Mouse (Mus musculus) testis, postnatal 10 days (tissue): ENCODE results near the gene Ugt1a9.
"Not testable (repeated sequence)": the region's sequence is repeated elsewhere in the genome, so short reads cannot be mapped to it uniquely, and the experiment has no call there.

Source experiments
- DNase-seq: peaks from one replicate; pipeline ENCODE4 v3.0.0; 2021; ENCODE audit warnings: low spot score

The Ugt1a9 gene

DNA sequence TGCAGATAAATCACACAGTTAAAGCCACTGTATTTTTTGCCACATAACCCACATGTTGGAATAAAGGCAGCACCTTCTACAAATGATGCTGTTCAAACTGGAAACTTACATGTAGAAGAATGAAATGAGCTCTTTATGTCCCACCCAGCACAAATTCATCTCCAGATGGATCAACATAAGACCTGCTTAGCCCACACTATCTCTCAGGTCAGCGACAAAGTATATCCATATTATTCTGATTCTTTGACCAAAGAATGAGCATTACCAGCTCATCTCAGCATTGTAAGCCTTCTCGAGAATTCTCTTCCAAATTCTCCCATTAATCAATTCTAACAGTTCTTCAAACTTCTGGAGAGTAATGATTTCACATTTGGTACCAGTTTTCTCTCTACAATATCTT, 151.6 kb downstream of the Ugt1a9 start:
- DNase-seq = no peak

DNA sequence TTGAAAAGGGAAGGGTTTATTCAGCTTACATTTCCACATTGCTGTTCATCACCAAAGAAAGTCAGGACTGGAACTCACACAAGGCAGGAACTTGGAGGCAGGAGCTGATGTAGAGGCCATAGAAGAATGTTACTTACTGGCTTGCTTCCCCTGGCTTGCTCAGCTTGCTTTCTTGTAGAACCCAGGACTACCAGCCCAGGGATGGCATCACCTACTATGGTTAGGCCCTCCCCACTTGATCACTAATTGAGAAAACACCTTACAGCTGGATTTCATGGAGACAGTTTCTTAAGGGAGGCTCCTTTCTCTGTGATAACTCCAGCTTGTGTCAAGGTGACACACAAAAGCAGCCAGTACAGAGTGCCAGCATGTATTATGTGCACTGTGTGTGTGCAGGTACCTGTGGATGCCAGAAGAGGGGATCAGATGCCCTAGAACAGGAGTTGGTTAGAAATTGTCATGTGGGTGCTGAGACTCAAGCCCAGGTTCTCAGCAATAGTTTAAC, 152.5 kb downstream of the Ugt1a9 start:
- peak; percentile 39 for DNase-seq

DNA sequence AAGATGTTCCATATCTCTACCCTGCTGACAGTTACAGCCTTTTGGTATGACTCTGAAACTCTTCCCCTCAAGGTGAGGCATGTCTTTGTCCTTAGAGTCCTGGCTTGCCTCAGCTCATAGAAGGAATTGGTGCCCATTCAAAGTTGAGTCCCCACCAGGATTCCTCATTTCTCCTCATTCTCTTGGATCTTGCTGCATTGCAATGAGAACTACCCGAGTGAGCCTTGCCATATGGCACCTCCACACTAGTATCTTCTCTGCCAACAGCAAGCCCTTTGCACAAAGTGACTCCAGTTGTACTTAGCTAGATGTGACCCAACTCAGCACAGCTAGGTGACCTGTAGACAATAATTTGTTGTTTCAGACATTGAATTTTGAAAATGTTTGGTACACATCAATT, 153.0 kb downstream of the Ugt1a9 start:
- peak; percentile 47 for DNase-seq

DNA sequence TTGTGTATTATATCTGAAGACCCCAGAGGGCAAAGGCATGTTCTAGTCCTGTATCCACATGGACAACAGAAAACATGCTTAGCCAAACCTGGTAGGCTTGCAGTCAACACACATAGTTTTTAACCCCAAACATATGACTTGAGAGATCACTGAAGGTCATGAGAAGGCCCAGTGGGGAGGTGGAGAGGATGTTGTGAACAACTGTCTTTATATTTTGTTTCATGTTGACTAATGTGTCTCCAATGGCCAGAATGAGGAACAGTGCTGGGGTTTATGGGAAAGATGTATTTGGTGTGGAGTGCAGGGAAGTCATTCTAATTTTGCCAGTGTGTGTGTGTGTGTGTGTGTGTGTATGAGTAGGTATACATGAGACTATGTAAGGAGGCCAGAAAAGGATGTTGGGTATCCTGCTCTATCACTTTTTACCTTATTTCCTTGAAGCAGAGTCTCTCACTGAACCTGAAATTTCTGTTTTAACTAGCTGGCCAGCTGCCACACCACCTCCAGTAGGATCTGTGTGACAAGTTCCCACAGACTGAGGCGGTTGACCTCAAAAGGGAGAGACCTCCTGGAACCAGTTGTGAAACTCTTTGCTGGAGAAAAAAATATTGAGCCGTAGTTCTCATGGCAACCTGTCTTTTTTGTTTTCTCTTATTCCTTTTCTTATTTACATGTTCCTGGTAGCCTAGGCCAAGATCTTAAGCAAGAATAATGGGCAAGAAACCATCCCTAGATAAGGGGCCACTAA, 153.6 kb downstream of the Ugt1a9 start:
- peak; percentile 60 for DNase-seq

DNA sequence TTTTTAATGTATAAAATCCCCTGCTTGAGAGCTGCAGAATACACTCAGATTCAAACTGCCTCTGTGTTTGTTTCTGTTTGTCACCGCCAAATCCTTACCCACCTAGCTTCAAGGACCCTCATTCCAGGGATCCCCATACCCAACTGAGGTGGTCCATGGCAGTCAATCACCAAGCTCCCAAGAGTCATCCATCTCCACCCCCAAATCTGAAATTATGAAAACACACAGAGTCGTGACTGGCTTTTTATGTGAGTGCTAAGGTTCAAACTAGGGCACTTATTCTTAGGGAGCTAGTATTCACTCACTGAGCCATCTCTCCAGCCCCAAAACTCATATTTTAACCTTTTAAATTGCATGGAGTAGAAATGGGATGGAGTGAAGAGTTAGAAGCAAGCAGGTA, 154.7 kb downstream of the Ugt1a9 start:
- DNase-seq = not testable (repeated sequence)

DNA sequence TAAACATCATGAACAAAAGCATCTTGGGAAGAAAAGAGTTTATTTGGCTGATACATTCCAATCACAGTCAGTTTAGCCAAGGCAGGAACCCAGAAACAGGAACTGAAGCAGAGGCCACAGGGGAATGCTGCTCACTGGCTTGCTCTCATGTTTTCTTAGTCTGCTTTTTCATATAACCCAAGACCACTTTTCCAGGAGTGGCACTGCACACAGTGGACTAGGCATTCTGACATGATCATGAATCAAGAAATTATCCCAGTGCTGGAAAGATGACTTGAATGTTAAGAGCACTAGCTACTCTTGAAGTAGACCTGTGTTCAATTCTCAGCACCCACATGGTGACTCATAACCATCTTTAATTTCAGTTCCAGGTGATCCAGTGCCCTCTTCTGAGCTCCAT, 155.1 kb downstream of the Ugt1a9 start:
- DNase-seq = no peak

DNA sequence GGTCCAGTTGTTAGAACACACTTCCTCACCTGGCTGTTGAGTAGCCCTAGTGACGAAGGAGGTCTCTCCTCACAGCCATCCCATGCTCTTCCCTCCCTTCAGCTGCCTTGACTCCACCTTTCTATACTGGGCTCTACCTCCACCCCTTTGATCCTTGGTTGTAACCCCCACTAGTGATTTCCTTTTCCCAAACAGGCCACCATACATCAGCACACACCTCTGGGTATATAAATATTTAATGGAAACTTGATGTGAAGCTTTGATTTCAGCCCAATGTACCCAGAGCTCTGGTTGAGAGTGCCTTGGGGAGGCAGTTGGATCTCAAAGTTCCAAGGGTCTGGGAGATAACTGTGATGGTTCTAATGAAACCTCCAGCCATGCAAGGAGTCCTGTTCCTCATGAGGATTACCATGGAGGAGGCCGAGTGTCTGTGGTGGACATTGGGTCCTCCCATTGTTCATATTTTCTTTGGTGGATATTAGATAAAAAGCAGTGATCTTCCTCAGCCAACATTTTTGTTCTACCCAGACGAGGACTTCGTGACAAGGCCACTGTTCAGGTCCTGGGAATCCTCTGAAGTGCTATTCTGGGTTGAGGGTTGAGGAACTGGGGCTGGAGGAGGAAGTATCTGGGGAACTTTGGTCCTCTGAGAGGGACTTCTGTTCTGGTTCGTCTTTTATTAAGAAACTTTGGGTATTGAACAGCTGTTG, 156.2 kb downstream of the Ugt1a9 start, which contains the start of gene Mroh2a:
Gene Mroh2a, plus strand, starts transcription at position 317 of the 710 bp plus-strand sequence.
- peak; percentile 40 for DNase-seq

DNA sequence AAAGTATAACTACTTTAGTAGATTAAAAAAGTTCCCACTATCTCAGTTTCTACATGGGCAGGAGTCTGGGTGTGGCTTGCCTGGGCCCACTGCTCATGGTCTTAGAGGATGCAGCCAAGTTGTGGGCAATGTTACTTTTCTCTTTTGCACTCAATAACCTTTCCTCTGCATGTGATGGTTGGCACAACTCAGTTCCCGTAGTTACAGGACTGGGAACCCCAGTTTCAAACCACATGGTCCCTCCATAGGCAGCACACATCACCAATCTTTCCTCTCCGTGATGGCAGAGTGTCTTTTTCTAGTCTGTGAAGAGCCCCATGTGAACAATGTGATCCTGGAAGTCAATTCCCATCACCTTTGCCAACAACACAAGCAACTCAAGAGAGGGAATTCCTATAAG, 156.9 kb downstream of the Ugt1a9 start:
- DNase-seq = peak; percentile 40

DNA sequence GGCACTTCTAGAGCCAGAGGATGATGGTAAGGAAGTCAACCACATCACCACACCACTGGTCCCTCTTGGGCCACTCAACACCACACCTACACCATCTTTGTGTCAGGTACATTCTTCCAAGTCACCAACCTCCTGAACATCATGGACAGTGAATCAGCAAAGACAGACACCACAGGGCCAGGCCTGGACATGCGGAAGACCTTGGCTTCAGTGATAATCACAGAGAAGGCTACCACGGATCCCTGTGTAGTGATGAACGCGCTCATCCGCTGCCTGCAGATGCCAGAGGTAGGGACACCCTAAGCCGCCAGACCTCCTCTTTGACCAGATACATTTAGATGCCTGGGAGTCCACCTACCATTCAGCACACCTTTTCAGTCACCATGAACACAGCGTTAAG, 157.5 kb downstream of the Ugt1a9 start:
- peak; percentile 58 for DNase-seq

DNA sequence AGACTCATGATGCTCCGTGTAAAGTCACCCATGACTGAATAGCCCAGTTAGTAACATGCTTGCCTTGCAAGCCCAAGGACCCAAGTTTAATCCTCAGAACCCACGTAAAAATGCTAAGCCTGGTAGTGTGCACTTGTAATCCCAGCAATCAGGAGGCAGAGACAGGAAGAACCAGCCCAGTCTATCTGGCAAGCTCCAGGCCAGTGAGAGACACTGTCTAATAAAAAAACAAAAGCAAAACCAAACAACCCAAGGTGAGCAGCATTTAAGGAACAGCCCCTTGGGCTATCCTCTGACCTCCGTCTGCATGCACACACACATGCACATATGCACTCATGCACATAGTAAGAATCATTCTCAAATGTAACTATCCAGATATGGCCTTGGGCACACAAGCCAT, 159.0 kb downstream of the Ugt1a9 start:
- no peak for DNase-seq

DNA sequence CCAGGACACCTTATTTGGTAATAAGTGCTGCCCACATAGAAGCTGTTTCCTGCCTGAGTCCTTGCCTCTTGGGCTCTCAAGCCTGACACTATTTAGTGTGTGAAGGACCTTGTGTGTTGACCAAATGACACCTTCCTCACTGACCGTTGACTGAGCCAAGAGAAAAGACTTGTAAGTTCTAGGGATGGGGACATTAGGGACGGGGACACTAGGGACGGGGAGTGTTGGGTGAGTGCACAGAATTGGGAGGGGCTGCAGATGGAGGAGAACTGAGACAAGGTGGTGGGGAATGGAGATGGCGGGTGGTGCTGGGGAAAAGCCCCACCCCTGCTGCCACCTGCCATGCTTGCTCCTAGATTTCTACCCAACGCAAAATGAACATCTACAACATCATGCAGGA, 159.4 kb downstream of the Ugt1a9 start:
- DNase-seq = peak; percentile 58

DNA sequence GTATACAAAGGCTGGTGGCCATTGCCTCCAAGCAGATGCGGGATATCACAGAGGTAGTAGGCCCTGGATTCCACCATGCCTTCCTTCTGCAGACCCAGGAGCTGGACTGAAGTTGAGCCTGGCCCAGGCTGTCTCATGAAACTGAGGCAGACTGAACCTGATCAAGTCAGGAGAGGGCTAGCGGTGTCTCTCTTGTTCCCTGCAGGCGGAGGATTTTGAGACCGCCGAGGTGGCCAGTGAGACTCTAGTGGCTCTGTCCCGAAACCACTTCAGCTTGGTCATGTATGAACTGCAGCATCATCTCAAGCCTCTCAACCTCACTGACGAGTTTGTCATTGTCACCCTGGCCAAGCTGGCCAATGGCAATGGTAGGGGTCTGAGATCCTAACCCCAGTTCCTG, 159.8 kb downstream of the Ugt1a9 start:
- peak; percentile 63 for DNase-seq

DNA sequence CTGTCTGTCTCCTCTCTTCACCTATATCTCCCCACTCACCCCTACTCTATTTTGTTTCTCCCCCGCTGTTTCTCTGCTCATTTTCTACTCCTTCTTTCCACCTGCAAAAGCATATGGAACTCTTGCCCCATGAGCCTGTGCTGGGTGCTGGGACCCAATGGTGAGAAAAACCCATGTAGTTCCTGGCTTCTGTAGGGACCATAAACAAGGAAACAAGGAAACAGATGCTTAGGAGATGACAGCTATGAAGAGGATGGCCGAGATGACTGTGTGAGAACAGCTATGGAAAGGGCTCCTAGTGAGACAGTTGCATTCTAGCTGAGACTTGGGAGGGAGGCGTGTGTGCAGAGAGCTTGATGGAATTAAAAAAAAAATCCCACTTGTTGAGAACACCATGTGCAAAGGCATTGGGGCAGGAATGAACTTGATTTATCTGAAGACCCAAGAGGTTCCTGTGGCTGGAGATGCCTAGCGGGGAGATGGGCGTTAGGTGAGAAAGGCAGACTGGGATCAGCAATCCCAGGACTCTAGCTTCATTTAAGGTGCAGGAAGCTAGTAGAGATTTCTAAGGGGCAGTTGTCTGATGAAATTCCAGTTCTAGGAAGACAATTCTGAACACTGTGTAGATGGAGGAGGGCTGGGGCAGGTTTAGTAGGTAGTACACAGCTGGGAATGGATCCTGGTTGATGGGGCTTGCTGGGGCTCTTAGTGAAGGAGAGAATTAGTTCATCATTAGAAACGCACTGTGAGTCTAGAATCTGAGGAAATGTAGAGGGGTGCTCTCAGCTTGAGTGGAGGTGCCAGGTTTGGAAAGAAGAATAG, 160.6 kb downstream of the Ugt1a9 start:
- DNase-seq = peak; percentile 42

DNA sequence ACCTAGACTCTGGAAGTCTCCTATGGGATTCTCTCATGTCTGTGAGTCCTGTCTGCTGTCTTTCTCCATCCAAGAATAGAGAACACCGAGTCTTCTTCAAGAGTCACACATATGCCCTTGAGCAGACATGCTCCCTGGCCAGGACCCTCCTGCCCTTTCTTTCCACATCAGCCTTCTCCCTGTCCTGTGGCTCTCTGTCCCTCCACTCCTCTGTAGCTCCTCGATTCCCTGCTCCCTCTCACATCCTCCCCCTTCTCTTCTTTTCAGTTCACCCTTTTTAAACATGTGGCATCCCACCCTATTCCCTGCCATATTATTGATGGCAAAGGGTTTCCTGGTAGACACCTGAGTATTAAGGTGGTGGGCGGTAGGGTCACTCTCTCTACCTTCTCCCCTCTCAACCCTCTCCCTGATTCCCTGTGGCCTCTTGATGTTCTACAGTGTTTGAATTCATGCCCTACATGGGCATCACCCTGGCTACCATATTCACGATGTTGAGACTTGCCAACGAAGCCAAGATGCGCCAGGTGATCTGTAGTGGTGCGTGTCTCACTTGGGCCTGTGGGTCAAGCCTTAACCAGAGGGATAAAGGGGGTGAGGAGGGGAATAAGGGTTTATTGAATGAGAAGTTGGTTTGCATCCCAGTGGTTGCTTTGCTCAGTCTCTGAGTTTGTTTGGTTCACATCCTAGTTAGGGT, 161.4 kb downstream of the Ugt1a9 start:
- DNase-seq = peak; percentile 50

DNA sequence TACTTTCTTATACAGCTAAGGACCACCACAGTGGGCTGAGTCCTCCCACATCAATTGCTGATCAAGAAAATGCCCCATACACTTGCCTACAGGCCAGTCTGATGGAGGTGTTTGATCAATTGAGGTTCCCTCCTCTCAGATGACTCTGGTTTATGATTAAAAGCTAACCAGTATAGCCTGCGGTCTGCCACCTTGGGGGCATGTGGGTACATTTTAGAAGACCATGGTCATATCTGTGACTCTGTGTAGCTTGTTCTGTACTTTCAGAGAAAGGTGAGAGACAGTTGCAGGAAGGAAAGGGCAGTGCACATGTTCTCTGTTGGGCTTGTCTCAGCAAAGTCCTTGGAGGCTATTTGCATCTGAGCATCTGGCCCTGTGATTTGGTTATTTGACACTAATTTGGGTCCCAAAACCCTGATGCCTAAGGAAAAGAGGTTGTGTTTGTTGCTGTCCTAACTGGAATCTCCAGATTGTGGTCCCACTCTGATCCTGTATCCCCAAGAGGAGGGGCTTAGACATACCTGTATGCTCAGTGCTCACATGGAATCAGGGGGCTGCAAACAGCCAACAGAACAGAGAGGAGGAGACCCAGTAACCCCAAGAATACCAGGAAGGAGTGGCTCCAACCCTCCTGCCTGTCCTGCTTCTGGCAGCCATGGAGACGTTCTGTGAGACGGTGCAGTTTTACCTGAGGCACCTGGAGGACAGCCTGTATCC, 162.2 kb downstream of the Ugt1a9 start:
- peak; percentile 50 for DNase-seq

DNA sequence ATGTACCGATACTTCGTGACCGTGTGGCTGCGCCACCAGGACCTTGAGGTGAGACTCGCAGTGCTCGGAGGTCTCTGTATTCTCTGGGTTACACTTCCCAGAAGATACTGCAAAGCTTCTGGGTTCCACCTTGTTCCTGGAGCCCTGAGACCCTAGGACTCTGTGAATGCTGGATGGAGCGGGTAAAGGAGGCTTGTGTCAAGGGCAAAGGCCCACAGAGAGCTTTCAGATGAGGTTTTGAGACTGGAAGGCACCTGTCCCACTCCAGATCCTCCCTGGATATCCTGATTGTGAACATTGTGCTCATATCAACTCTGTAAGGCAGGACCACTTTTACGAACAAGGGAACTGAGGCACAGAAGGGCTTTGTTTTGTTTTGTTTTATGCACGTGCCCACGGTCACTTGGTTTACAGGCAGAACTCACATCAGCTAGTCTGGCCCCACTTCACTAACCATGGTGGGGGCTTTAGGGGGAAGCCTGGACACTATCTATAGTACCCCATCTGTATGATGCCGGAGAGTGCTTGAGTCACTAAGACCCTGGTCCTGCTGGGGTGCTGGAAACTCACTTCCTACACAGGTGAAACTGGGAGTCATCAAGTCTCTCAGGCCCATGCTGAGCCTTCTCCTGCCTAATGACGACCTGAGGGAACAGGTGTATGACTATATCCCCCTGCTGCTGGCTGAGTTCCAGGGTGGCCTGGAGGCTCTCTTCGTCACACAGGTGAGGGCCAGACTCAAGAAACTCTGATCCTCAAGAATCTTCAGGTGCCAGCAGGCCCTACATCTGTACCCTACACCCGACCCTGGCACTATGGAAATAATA, 163.0 kb downstream of the Ugt1a9 start:
- DNase-seq = peak; percentile 82

DNA sequence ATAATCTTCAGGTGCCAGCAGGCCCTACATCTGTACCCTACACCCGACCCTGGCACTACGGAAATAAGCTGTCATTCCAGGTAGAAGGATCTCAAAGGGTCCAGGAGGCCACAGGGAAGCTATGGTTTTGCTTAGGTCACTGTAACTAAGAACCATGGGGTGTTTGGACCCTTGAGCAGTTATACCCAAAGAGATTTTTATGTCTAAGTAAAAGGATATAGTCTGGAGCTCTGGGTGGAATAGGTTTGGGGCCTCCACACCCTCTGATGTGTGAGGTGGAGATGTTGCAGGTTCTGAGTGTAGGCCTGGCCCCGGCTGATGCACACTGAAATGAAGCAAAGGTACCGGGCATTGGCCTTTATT, 163.6 kb downstream of the Ugt1a9 start:
- peak; percentile 45 for DNase-seq

DNA sequence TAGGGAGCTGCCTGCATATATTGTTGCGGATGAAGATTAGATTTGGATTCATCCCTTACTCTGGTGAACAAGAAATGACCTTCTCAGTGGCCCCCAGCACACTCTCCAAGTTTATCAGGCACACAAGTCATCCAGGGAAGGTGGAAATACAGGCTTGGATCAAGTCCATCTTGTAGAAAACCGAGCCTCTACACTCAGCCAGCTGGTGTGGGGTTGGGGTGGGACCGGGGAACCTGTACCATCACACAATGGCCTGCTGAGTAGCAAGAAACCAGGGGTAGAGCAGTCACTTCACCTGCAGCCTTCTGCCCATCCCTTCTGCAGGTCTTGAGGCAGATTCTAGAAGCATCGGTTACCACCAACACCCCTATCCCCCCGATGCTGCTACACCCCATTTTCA, 164.0 kb downstream of the Ugt1a9 start:
- peak; percentile 55 for DNase-seq

DNA sequence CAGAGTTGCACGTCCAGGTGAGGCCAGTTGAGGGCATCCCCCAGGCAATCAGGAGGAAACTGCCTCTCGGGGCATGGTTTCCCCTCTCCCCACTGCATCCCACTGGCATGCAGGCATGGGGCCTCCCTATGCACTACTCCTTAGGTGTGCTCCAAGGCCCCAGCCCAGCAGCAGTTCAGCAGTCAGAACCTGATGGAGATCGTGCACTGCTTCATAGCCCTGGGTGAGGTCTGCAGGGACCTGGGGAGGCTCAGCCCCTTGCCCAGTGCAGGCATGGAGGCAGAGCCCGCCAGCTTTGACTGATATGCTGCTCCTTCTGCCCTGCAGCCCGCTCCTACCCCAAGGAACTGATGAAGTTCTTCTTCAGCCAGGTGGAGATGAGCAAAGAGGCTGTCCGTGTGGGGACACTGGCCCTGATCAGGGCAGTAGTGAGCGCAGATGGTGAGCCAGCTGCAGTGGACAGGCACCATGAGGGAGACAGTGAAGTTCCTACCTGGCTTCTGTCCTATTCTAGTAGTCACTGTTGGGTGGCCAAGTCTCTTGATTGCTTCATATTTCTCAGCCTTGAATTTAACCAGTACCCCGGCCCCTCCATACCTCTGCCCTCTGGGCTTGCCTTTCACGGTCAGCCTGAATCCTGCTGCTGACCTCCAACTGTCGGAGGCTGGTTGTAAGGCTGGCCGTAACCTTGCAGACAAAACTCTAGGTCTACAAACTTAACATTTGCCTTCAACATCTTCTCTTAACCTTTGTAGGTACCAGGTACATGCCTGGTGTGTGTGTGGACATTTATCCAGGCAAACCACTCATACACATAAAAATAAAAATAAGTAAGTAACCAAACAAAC, 164.7 kb downstream of the Ugt1a9 start:
- peak; percentile 66 for DNase-seq
